8 mouse cellular contexts compared by ENCODE assay signal in the genomic region with DNA sequence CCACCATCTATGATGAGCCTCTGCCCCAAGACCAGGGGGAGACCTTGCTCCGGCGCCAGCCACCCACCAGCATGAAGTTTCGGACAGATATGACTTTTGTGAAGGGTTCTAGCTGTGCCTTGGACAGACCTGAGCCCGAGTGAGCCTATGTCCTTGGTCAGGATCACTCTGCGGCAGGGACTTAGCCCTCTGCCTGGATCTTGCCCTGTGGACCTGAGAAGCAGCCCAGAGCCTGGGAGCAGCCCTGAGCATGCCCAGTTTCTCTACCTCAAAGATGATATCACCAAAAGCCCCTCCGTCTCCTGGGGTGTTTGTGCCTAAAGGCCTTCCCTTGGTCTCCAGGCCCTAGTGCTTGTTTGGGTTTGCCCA. TPM values are rescaled to one million over a fixed set of nuclear protein-coding genes. Genes with fewer than 3 reads are reported as not detected.
DNase-seq lines count a peak whose midpoint lies in the region; ATAC-seq and TF ChIP-seq lines count a peak whose summit lies in the region.

No protein-coding gene starts in this region.

- no peaks in the 10 kb centered on the region for H3K27me3 ChIP-seq in heart, embryonic 16.5 days (ENCODE audit: control insufficient read depth, insufficient read depth, low read length)
- no peaks in the 10 kb centered on the region for H3K27me3 ChIP-seq in MEL (ENCODE audit: control insufficient read depth in 1 of 2, insufficient read depth in 2 of 2, low read length in 2 of 2)
- no peaks in the 10 kb centered on the region for H3K27me3 ChIP-seq in hindbrain, embryonic 10.5 days (ENCODE audit: insufficient read depth, poor library complexity, severe bottlenecking)
- H3K27me3 ChIP-seq in midbrain, embryonic 10.5 days (ENCODE audit: low read depth, poor library complexity, severe bottlenecking): no peaks in the 10 kb centered on the region

- no peak for TF ChIP-seq EP300 in MEL (IDR thresholded peaks at IDR 0.05; ENCODE audit: low read depth in 1 of 2, low read length in 2 of 2)

- TF ChIP-seq RAD21 in MEL (IDR thresholded peaks at IDR 0.05; ENCODE audit: low read depth, low read length): no peak

- H3K4me2 ChIP-seq in heart, embryonic 16.5 days (ENCODE audit: low read depth, low read length): peak overlapping the region; percentile 90

- H3K9me3 ChIP-seq in heart, embryonic 16.5 days (replicated peaks; ENCODE audit: control insufficient read depth, low read length): no peaks in the 10 kb centered on the region
- H3K9me3 ChIP-seq in MEL (replicated peaks; ENCODE audit: insufficient read depth, low read length): no peaks in the 10 kb centered on the region
- no peaks in the 10 kb centered on the region for H3K9me3 ChIP-seq in hindbrain, embryonic 10.5 days
- H3K9me3 ChIP-seq in midbrain, embryonic 10.5 days (replicated peaks): no peaks in the 10 kb centered on the region

- H3K4me1 ChIP-seq in heart, embryonic 16.5 days (ENCODE audit: control insufficient read depth, insufficient read depth, low read length): peaks cover 12% of the 10 kb centered on the region
- H3K4me1 ChIP-seq in MEL (ENCODE audit: control insufficient read depth in 1 of 2, insufficient read depth in 2 of 2, low read length in 2 of 2): peaks cover 0 to 6% of the 10 kb centered on the region in 2 experiments; a peak in 2 of 4 replicates
- peaks cover 33% of the 10 kb centered on the region for H3K4me1 ChIP-seq in hindbrain, embryonic 10.5 days (replicated peaks)
- peaks cover 24% of the 10 kb centered on the region for H3K4me1 ChIP-seq in midbrain, embryonic 10.5 days

- H3K36me3 ChIP-seq in heart, embryonic 16.5 days (ENCODE audit: control insufficient read depth, insufficient read depth): peaks cover 29% of the 10 kb centered on the region
- H3K36me3 ChIP-seq in MEL (ENCODE audit: control insufficient read depth in 1 of 2, insufficient read depth in 2 of 2, low read length in 2 of 2): peaks cover 0 to 3% of the 10 kb centered on the region in 2 experiments; a peak in 2 of 4 replicates
- H3K36me3 ChIP-seq in hindbrain, embryonic 10.5 days: peaks cover 79% of the 10 kb centered on the region
- peaks cover 74% of the 10 kb centered on the region for H3K36me3 ChIP-seq in midbrain, embryonic 10.5 days

- H3K4me3 ChIP-seq in heart, embryonic 16.5 days (ENCODE audit: low read length): peak overlapping the region; percentile 74
- peak overlapping the region; percentile 86 to 95 for H3K4me3 ChIP-seq in MEL (ENCODE audit: control insufficient read depth in 1 of 2, insufficient read depth in 1 of 2, low read depth in 2 of 2, low read length in 2 of 2)
- peak overlapping the region; percentile 88 for H3K4me3 ChIP-seq in hindbrain, embryonic 10.5 days
- H3K4me3 ChIP-seq in midbrain, embryonic 10.5 days: peak overlapping the region; percentile 99

- peak overlapping the region; percentile 93 for H3K9ac ChIP-seq in heart, embryonic 16.5 days (ENCODE audit: low read length)
- H3K9ac ChIP-seq in MEL (ENCODE audit: control insufficient read depth, low read depth, low read length, poor library complexity, severe bottlenecking): peak overlapping the region; percentile 83

- peaks cover 7% of the 10 kb centered on the region; the same call in 1 of the 2 replicates for H3K79me2 ChIP-seq in MEL (ENCODE audit: control insufficient read depth, insufficient read depth, low read length, poor library complexity)

- no peak for DNase-seq in heart, adult 18-20 months
- DNase-seq in MEL (ENCODE audit: low read depth, low spot score): no peak
- DNase-seq in hindbrain, embryonic 10.5 days (ENCODE audit: low spot score): no peak
- DNase-seq in midbrain, embryonic 10.5 days (ENCODE audit: low spot score): no peak
- DNase-seq in cerebellum, adult 18-20 months: no peak
- DNase-seq in urinary bladder, adult 18-20 months (ENCODE audit: low spot score in 2 of 2): no peak
- no peak for DNase-seq in cerebellum, postnatal 14 days

- H3K27ac ChIP-seq in heart, embryonic 16.5 days (ENCODE audit: low read length): peak overlapping the region; percentile 86
- H3K27ac ChIP-seq in MEL (ENCODE audit: control insufficient read depth, low read depth, low read length): peak overlapping the region; percentile 81
- H3K27ac ChIP-seq in hindbrain, embryonic 10.5 days: peak overlapping the region; percentile 86
- peak overlapping the region; percentile 87 for H3K27ac ChIP-seq in midbrain, embryonic 10.5 days (replicated peaks)

- TF ChIP-seq POLR2A in MEL (IDR thresholded peaks at IDR 0.05; ENCODE audit: control insufficient read depth in 1 of 2, insufficient read depth in 1 of 2, low read depth in 1 of 2, low read length in 2 of 2, poor library complexity in 1 of 2): no peak

- peak; percentile 35 for ATAC-seq in heart, embryonic 16.5 days (replicated peaks; ENCODE audit: extremely low read depth, insufficient read depth, low FRiP score)

- 56% methylated on average over 6 of the region's 6 CpGs for WGBS in heart, embryonic 16.5 days
- 59% methylated on average over 6 of the region's 6 CpGs for WGBS in hindbrain, embryonic 10.5 days
- WGBS in midbrain, embryonic 10.5 days: 66% methylated on average over 6 of the region's 6 CpGs

- TF ChIP-seq CTCF in MEL (IDR thresholded peaks at IDR 0.05 in 2 of 3, conservative IDR thresholded peaks at IDR 0.05 in 1 of 3; ENCODE audit: control insufficient read depth in 1 of 3, insufficient read depth in 1 of 3, low read depth in 2 of 3, low read length in 3 of 3, poor library complexity in 1 of 3, severe bottlenecking in 1 of 3): no peak

TF ChIP-seq in MEL, 35 proteins besides CTCF, POLR2A, EP300 and RAD21 (continues in another document):
- TF ChIP-seq BHLHE40 (IDR thresholded peaks at IDR 0.05; ENCODE audit: borderline replicate concordance, low read depth, low read length): no peak
- no peak for TF ChIP-seq NELFE (IDR thresholded peaks at IDR 0.05; ENCODE audit: low read depth, low read length)
- TF ChIP-seq SIN3A (IDR thresholded peaks at IDR 0.05; ENCODE audit: low read length): no peak
- TF ChIP-seq HCFC1 (IDR thresholded peaks at IDR 0.05; ENCODE audit: low read depth, low read length): no peak
- no peak for TF ChIP-seq GABPA (IDR thresholded peaks at IDR 0.05; ENCODE audit: low read depth, low read length)
- TF ChIP-seq MAZ (IDR thresholded peaks at IDR 0.05; ENCODE audit: low read depth, low read length): no peak
- TF ChIP-seq POLR2AphosphoS2 (IDR thresholded peaks at IDR 0.05; ENCODE audit: low read length): no peak
- TF ChIP-seq ETS1 (IDR thresholded peaks at IDR 0.05; ENCODE audit: low read depth, low read length): no peak
- TF ChIP-seq TBP (IDR thresholded peaks at IDR 0.05; ENCODE audit: low read depth, low read length): no peak
- no peak for TF ChIP-seq JUND (IDR thresholded peaks at IDR 0.05; ENCODE audit: low read depth, low read length)
- no peak for TF ChIP-seq UBTF (IDR thresholded peaks at IDR 0.05; ENCODE audit: borderline replicate concordance, insufficient read depth, low read depth, low read length)

RNA-seq across cellular contexts. Expression of a gene that starts 0.5 kb away (rescaled TPM):
- polyA plus RNA-seq in heart, embryonic 16.5 days (2015; fragmentation: Nextera tagmentation; extraction: Ambion mirVana): 12.0 and 12.7 TPM in 2 replicates
- total RNA-seq in heart, adult 18-20 months (2021): 1 to 10 TPM; 7.9 TPM
- total RNA-seq in MEL (2012; rRNA removed): 26.7 and 28.6 TPM in 2 replicates
- polyA plus RNA-seq in MEL (2012; ENCODE audit: insufficient read depth in 1 of 2, insufficient read length in 2 of 2, low read depth in 1 of 2, low replicate concordance in 2 of 2, missing spikeins in 1 of 2): 10 to 100 TPM in 1 of 2 experiments, not detected in 1; 43.3 TPM
- 28.5 and 29.1 TPM in 2 replicates for polyA plus RNA-seq in hindbrain, embryonic 10.5 days (2016; fragmentation: Nextera tagmentation; extraction: Ambion mirVana)
- polyA plus RNA-seq in midbrain, embryonic 10.5 days (2016; fragmentation: Nextera tagmentation; extraction: Ambion mirVana): 27.9 and 28.7 TPM in 2 replicates

RNA-seq across cellular contexts. Expression of a gene that starts 9.1 kb away (rescaled TPM):
- polyA plus RNA-seq in heart, embryonic 16.5 days (2015; fragmentation: Nextera tagmentation; extraction: Ambion mirVana): 4.6 and 4.7 TPM in 2 replicates
- total RNA-seq in heart, adult 18-20 months (2021): 1 to 10 TPM; 3.2 to 3.6 TPM
- 9.8 and 11.0 TPM in 2 replicates for total RNA-seq in MEL (2012; rRNA removed)
- 10 to 100 TPM in 1 of 2 experiments, not detected in 1; 16.5 TPM for polyA plus RNA-seq in MEL (2012; ENCODE audit: insufficient read depth in 1 of 2, insufficient read length in 2 of 2, low read depth in 1 of 2, low replicate concordance in 2 of 2, missing spikeins in 1 of 2)
- 10.0 and 10.8 TPM in 2 replicates for polyA plus RNA-seq in hindbrain, embryonic 10.5 days (2016; fragmentation: Nextera tagmentation; extraction: Ambion mirVana)
- 8.9 and 10.9 TPM in 2 replicates for polyA plus RNA-seq in midbrain, embryonic 10.5 days (2016; fragmentation: Nextera tagmentation; extraction: Ambion mirVana)

RNA-seq across cellular contexts. Expression of a gene that starts 18.3 kb away (rescaled TPM):
- polyA plus RNA-seq in heart, embryonic 16.5 days (2015; fragmentation: Nextera tagmentation; extraction: Ambion mirVana): 11.2 and 20.6 TPM in 2 replicates
- 1 to 10 TPM; 1.0 to 1.4 TPM for total RNA-seq in heart, adult 18-20 months (2021)
- 0.12 and 0.13 TPM in 2 replicates for total RNA-seq in MEL (2012; rRNA removed)
- under 1 TPM in 1 of 2 experiments, not detected in 1; 0.19 TPM for polyA plus RNA-seq in MEL (2012; ENCODE audit: insufficient read depth in 1 of 2, insufficient read length in 2 of 2, low read depth in 1 of 2, low replicate concordance in 2 of 2, missing spikeins in 1 of 2)
- 16.5 and 33.5 TPM in 2 replicates for polyA plus RNA-seq in hindbrain, embryonic 10.5 days (2016; fragmentation: Nextera tagmentation; extraction: Ambion mirVana)
- polyA plus RNA-seq in midbrain, embryonic 10.5 days (2016; fragmentation: Nextera tagmentation; extraction: Ambion mirVana): 7.8 and 9.9 TPM in 2 replicates

RNA-seq across cellular contexts. Expression of a gene that starts 30.5 kb away (rescaled TPM):
- 20.1 and 22.3 TPM in 2 replicates for polyA plus RNA-seq in heart, embryonic 16.5 days (2015; fragmentation: Nextera tagmentation; extraction: Ambion mirVana)
- 10 to 100 TPM; 16.7 to 20.3 TPM for total RNA-seq in heart, adult 18-20 months (2021)
- not detected in 2 replicates for total RNA-seq in MEL (2012; rRNA removed)
- polyA plus RNA-seq in MEL (2012; ENCODE audit: insufficient read depth in 1 of 2, insufficient read length in 2 of 2, low read depth in 1 of 2, low replicate concordance in 2 of 2, missing spikeins in 1 of 2): under 1 TPM in 1 of 2 experiments, not detected in 1; 0.10 TPM
- 0.31 TPM in 1 of 2 replicates, not detected in the other for polyA plus RNA-seq in hindbrain, embryonic 10.5 days (2016; fragmentation: Nextera tagmentation; extraction: Ambion mirVana)
- 0.17 TPM in 1 of 2 replicates, not detected in the other for polyA plus RNA-seq in midbrain, embryonic 10.5 days (2016; fragmentation: Nextera tagmentation; extraction: Ambion mirVana)

RNA-seq across cellular contexts. Expression of a gene that starts 37.9 kb away (rescaled TPM):
- 209 and 234 TPM in 2 replicates for polyA plus RNA-seq in heart, embryonic 16.5 days (2015; fragmentation: Nextera tagmentation; extraction: Ambion mirVana)
- 10 to 100 TPM; 78.7 to 80.1 TPM for total RNA-seq in heart, adult 18-20 months (2021)
- total RNA-seq in MEL (2012; rRNA removed): 504 and 516 TPM in 2 replicates
- 100 to 1,000 TPM in 1 of 2 experiments, not detected in 1; 732 TPM for polyA plus RNA-seq in MEL (2012; ENCODE audit: insufficient read depth in 1 of 2, insufficient read length in 2 of 2, low read depth in 1 of 2, low replicate concordance in 2 of 2, missing spikeins in 1 of 2)
- polyA plus RNA-seq in hindbrain, embryonic 10.5 days (2016; fragmentation: Nextera tagmentation; extraction: Ambion mirVana): 438 and 476 TPM in 2 replicates
- 450 and 503 TPM in 2 replicates for polyA plus RNA-seq in midbrain, embryonic 10.5 days (2016; fragmentation: Nextera tagmentation; extraction: Ambion mirVana)
